Mouse (Mus musculus) cortical plate, adult 2 months (tissue): Measurements from ENCODE around the gene Fbxl13. TPM values are rescaled to one million over a fixed set of nuclear protein-coding genes. Genes with fewer than 3 reads are reported as not detected.

Experiments
- H3K27ac ChIP-seq: fragments of 200-500 bp; 2 replicates; pipeline ENCODE4 v1.5.1; 2012; ENCODE audit warnings: low read length, control low read depth, inconsistent platforms; ENCODE audit not compliant: insufficient read depth
- H3K4me1 ChIP-seq: fragments of 200-500 bp; 2 replicates; pipeline ENCODE4 v1.6.1; 2011; ENCODE audit warnings: low read length; ENCODE audit not compliant: control insufficient read depth, insufficient read depth
- H3K4me3 ChIP-seq: fragments of 200-500 bp; 2 replicates; pipeline ENCODE4 v1.5.1; 2011; ENCODE audit warnings: mild to moderate bottlenecking, low read length, control low read depth; ENCODE audit not compliant: insufficient read depth
- CTCF ChIP-seq: fragments of 200-500 bp; IDR thresholded peaks from 2 replicates; pipeline ENCODE4 v1.5.1; 2011; ENCODE audit warnings: mild to moderate bottlenecking, control low read depth, low read length; ENCODE audit not compliant: insufficient read depth; ENCODE audit errors: extremely low read depth
- POLR2A ChIP-seq: fragments of 200-500 bp; IDR thresholded peaks from 2 replicates; pipeline ENCODE4 v1.6.1; 2011; ENCODE audit warnings: mild to moderate bottlenecking, low read length, control low read depth; ENCODE audit not compliant: insufficient read depth; ENCODE audit errors: extremely low read depth
- polyA plus RNA-seq: library from polyadenylated mRNA; depleted of rRNA; stranded (reverse); fragments of >200 nt; gene quantifications from 2 replicates; pipeline ENCODE4 v1.2.3, GENCODE M21; 2012; rRNA removed

Gene Fbxl13
- polyA plus RNA-seq, 1 experiment: 0.48 TPM

DNA sequence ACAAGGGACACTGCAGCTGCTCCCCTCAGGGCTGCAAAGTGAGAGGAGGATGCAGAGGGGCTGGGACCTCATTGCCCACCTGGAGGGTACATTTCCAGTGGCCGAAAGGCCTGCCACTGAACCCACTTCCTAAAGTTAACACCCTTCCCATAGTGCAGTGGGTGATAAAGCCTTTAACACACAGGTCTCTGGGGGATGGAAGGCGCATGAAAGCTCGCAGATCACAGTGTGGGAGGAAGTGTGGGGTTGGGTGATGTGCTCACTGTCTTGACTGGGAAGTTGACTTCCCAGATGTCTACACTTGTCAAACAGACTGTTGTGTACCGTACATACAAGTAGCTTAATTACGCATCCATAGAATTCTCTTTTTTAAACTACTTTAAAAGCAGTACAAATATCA, 165.7 kb downstream of the Fbxl13 start:
- no peak overlapping the region for H3K27ac ChIP-seq
- no peak overlapping the region for H3K4me3 ChIP-seq
- H3K4me1 ChIP-seq: no peaks in the 10 kb centered on the region; the same call in 1 of the 2 replicates
- TF ChIP-seq CTCF: no peak

DNA sequence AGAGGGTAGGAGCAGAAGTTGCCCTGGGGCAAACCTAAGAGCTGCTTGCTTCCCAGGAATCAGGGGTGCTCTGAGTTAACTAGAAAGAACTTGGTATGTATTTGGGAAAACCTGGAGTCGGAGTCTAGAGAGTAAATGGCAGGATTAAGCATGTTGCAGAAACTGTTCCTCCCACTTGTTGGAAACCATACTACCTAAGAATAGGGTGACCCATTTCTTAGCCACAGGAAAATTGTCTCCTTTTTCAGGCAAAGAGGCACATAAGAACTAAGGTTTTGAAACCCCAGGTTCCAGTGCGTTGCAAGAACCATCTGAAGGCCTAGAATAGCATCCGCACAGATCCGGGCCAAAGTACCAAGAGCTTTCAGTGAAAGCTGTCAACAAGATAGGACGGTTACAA, 167.0 kb downstream of the Fbxl13 start:
- no peaks in the 10 kb centered on the region; the same call in 1 of the 2 replicates for H3K4me1 ChIP-seq
- TF ChIP-seq POLR2A: no peak
- no peak for TF ChIP-seq CTCF
- no peak overlapping the region for H3K4me3 ChIP-seq
- no peak overlapping the region for H3K27ac ChIP-seq

DNA sequence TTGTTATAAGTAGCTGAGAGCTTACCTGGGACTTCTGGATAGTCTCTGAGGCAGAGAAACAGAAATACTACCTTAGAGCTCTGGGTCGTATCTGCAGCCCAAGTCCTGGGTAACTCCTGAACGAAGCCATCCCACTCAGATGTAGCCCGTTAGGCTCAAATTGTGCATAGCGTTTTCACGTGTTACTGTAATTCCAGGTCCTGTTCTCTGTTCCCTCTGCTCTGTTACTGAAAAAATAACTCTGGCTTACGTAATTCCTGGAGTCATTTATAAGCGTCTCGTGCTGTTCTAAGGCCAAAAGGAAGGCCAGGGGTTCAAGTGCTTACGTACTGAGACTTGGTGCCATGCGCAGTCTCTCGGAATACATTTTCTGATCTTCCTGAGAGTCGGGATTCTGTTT, 177.3 kb downstream of the Fbxl13 start:
- H3K4me3 ChIP-seq: no peak overlapping the region
- peaks cover 3% of the 10 kb centered on the region; the same call in 1 of the 2 replicates for H3K4me1 ChIP-seq
- TF ChIP-seq POLR2A (no peak), CTCF (no peak)
- H3K27ac ChIP-seq: no peak overlapping the region

DNA sequence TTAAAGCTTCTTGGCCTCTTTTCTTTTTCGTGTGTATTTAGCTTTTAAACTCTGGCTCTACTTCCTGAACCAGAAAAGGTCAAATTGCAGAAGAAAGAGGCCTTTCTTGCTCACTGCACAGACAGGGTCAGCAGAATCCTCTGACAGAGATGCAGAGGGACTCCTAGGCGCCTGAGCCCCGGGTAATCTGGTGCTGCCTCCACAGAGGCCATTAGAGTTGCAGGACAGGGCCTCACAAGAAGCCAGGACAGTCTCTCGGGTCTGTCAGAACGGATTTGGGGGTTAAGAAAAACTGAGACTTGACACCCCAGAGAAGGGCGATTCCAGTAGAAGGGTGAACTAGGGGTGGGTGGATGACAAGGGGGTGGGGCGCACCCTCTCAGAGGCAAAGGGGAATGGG, 178.0 kb downstream of the Fbxl13 start:
- Histone ChIP-seq H3K27ac (no peak overlapping the region), H3K4me3 (no peak overlapping the region), H3K4me1 (peaks cover 3% of the 10 kb centered on the region; the same call in 1 of the 2 replicates)
- TF ChIP-seq POLR2A (no peak), CTCF (no peak)

DNA sequence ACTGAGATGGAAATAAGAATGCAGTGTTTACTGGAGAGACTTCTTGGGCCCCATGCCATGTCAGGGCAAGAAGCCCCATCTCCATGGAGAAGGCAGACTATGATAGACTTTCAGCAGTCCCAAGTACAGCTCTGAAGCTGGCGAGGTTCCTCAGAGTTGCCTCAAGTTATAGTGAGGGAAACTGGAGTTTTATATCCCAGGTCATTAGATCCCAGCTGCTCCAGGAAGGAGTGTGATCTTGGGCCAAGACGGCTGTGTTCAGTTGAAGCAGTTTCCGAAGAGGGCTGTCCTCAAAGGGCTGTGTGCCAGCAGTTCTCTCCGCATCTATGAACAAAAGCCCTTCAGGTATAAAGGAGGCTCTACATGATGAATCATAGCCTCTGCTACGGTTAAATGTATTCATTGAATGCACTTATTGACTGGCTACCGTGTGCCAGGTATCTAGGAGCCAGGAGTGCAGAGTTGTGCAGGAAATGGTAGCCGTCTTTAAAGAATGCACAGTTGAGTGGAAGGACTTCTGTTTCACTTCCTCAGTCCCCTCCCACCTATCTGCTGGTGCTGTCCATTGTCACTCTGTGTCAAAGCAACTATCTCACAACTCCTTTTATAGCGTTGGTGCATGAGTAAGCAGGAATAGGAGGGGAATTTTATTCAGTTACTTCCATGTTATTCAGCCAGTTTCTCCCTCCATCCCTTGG, 204.5 kb downstream of the Fbxl13 start:
- Histone ChIP-seq H3K4me1 (no peaks in the 10 kb centered on the region), H3K4me3 (no peak overlapping the region), H3K27ac (no peak overlapping the region)
- TF ChIP-seq POLR2A (no peak), CTCF (no peak)

DNA sequence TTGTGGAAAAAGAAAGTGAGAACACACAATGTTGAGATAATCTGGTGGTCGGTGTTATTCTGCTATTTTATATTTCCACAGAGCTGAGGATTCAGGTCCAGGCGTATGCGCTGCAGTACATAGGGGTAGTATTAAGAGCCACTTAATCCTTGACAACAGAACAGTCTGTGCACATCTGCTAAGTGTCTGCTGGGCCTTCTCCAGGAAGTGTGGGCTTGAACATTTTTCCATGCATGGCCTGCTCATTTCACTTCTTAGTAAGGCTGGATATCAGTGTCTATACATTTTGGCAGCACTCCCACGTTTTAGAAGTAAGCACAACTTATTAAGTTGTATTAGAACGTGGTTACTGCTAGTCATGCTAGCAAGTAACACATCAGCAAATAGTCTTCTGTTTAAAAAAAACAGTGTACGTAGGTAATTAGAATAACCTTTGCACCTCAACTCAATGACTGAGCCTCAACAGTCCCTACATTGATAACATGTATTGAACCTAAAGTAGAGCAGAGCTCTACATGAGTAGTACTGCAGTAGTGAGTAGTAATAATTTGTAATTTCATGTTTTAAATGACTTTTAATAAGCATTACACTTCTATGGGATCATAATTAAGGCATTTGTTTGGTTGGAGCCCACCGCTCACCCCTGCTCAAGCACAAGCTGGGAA, 205.9 kb downstream of the Fbxl13 start:
- TF ChIP-seq CTCF (no peak), POLR2A (no peak)
- no peaks in the 10 kb centered on the region; the same call in 1 of the 2 replicates for H3K4me1 ChIP-seq
- no peak overlapping the region for H3K27ac ChIP-seq
- H3K4me3 ChIP-seq: no peak overlapping the region

DNA sequence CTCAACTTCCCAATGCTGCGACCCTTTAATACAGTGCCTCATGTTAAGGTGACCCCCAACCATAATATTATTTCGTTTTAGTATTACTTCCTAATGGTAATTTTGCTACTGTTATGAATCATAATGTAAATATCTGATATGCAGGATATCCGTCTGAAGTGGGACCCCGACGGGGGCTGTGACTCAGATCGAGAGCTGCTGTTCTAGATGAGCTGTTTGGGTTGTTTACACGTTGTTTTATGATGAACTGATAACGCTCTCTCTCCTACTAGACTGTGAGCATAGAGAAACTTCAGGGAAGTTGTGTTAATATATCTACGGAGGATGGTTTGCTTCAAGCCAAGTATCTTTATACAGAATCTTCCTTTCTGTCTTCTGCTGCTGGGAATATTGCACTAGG, 207.0 kb downstream of the Fbxl13 start:
- no peak overlapping the region for H3K27ac ChIP-seq

DNA sequence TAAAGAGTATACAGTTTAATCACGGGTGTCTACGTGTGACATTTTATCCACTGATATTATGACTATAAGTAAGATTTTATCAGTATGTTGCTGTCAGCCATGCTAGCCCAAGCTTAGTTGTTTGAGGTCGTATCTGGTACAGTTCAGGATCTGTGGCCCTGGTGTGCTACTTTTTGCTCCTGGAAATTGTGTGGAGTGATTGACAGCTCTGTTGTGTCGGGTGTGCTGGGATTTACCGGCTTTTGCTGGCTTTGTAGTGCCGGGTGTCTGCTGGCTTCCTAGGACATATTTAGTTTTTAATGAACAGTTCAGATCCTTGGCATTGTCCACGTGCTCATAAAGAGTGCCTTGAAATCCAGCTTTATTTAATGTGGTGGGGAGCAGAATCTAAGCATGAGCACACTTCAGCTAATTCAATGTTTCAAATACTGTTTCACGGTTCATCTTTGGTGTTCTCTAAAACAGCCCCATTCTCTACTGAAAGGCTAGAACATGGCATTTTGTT, 208.9 kb downstream of the Fbxl13 start:
- Histone ChIP-seq H3K27ac (no peak overlapping the region), H3K4me1 (no peaks in the 10 kb centered on the region; the same call in 1 of the 2 replicates), H3K4me3 (no peak overlapping the region)
- TF ChIP-seq CTCF: no peak
- TF ChIP-seq POLR2A: no peak

More for the DNA sequence above, 207.0 kb downstream of the Fbxl13 start:
- TF ChIP-seq CTCF: no peak
- TF ChIP-seq POLR2A: no peak
- Histone ChIP-seq H3K4me3 (no peak overlapping the region), H3K4me1 (no peaks in the 10 kb centered on the region; the same call in 1 of the 2 replicates)

DNA sequence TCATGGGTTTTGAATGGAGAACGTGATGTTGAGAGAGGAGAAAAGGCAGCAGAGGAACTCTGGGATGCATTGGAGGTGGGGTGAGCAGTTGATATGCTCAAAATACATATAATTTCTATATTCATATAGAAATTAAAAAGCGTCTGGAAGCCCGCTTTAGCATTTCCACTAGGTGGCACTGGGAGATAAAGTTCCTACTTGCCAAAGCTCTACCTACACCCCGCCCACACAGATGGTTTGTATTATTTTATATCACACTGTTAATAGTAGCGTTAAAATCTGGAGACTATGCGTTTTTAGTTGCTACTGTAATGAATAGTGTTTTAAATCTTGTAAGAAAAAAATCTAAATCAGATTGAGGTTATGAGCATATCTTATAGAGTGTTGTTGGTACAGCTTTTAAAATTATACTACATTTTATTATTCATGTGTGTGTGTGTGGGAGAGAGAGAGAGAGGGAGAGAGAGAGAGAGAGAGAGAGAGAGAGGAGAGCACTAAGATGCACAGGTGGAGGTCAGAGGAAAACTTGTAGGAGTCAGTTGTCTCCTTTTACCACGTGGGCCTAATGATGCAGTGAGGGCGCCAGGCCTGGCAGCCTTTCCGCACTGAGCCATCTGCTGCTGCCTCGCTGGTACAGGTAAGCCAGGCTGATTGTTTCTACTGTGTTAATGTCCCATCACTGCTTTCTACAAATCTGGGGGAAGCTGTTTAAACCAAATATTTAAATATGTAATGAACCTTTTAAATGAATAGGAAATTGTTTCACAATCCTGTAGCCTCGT, 211.1 kb downstream of the Fbxl13 start:
- no peak for TF ChIP-seq POLR2A
- TF ChIP-seq CTCF: peak; percentile 50; the same call in 1 of the 2 replicates
- Histone ChIP-seq H3K27ac (no peak overlapping the region), H3K4me3 (no peak overlapping the region), H3K4me1 (no peaks in the 10 kb centered on the region; the same call in 1 of the 2 replicates)

Other genes with a start within 250 kb of the Fbxl13 start
- gene Ccdc146, start 221.0 kb downstream of the Fbxl13 start, polyA plus RNA-seq: 0.19 and 0.46 TPM in 2 replicates
- 6.6 and 7.4 TPM in 2 replicates for gene Fam185a, start 220.7 kb downstream of the Fbxl13 start, polyA plus RNA-seq
- gene Lrrc17, start 102.1 kb downstream of the Fbxl13 start, polyA plus RNA-seq: 0.09 TPM in 1 of 2 replicates, not detected in the other
- 25.7 and 26.0 TPM in 2 replicates for gene Armc10, start 179 bp upstream of the Fbxl13 start, polyA plus RNA-seq
- gene Napepld, start 55.8 kb upstream of the Fbxl13 start, polyA plus RNA-seq: 9.5 and 10.2 TPM in 2 replicates
- 54.9 and 59.1 TPM in 2 replicates for gene Pmpcb, start 91.5 kb upstream of the Fbxl13 start, polyA plus RNA-seq
- 21.2 and 21.3 TPM in 2 replicates for gene Dnajc2, start 139.6 kb upstream of the Fbxl13 start, polyA plus RNA-seq
- 92.2 and 93.8 TPM in 2 replicates for gene Psmc2, start 139.6 kb upstream of the Fbxl13 start, polyA plus RNA-seq
- 0.09 and 0.29 TPM in 2 replicates for gene Slc26a5, start 220.0 kb upstream of the Fbxl13 start, polyA plus RNA-seq